Mouse (Mus musculus): ENCODE measurements around the gene Calcoco1.

The Calcoco1 gene

DNA sequence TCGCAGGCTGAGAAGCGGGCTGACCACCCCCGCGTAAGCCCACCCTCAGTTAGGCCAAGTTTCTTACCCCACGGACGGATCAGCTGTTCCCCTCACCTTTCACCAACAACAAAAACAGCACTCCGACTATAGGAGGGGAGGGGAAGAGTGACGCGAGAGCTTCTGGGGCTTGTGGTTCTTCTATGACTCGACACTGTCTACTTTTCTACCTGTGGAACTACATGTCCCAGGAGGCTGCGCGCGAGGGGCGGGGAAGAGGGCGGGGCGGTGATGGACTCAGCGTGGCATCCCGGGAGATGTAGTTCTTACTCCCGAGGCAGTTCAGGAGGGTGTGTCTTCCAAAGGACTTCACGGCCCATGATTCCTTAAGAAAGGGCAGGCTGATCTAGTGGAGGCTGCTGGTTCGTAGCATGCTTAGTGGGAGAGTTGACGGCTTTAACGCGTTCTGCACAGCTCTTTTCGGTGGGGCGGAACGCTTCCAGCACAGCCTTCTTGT is at the start of gene Calcoco1:
Gene Calcoco1, minus strand, starts transcription at position 199 of the 496 bp plus-strand sequence.
- peak; percentile 88 to 96 for DNase-seq (ENCODE audit: low spot score in 2 of 2)

DNA sequence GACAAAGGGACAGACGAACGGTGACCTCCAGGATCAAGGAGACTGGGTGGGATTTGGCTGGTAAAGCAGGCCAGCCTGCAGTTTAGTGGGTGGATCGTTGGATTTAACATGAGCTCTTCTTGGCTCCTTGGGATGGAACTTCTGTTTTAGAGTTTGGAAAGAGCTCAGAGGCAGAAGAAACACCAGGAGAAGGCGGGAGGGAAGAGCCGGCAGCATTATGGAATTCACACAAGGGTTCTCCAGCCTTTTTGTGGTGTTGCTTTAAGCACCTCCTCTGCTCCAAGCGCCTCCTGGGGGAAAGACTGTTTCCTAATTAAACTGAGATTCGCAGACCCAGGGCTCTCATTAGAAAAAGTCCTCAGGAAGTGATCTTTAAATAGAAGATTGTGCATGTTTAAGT is 48.9 kb upstream of the Calcoco1 start:
- DNase-seq (ENCODE audit: low spot score in 2 of 2), result no peak

DNA sequence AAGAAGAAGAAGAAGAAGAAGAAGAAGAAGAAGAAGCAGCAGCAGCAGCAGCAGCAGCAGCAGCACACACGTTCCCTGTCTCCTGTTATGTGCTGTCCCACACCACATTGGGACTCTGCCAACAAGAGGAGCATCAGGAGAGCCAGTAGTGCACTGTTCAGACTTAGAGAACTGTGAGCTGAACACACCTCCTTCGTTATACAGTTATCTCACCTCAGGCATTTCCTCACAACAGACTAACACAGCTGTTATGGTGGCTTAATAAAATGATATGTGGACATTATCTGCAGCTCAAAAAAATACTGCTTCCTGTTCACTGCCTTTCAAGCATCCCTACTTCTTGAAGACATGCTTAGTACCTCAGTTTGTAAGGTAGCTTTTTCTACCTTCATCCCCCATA is 43.2 kb upstream of the Calcoco1 start:
- no peak for DNase-seq (ENCODE audit: low spot score in 2 of 2)

DNA sequence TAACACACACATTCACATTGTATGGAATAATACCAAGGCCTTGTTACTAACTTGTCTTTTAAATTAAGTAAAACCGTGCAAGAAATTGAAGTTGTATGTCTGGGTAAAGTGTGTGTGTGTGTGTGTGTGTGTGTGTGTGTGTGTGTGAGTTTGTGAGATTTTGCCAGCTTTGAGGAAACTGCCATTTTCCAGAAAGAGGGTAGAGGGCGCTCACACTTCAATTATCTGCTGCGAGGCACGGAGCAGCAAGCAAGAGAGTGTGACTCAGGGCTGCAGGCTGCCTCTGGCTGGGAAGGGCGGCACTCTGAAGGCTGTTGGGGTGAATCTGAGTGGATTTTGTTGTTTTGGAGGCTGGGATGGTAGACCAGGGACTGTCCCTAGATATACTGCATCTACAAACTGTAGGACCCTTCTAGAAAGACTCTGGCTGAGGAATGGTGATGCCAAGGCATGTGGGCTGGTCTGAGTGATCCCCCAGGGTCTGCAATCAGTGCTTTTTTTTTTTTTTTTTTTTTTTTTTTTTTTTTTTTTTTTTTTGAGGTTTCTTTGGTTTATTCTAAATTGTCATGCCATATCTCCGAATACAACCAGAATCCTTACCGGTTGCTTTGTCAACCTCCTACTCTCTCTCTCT is 39.9 kb upstream of the Calcoco1 start:
- DNase-seq (ENCODE audit: low spot score in 2 of 2), result peak; percentile 27 to 51

DNA sequence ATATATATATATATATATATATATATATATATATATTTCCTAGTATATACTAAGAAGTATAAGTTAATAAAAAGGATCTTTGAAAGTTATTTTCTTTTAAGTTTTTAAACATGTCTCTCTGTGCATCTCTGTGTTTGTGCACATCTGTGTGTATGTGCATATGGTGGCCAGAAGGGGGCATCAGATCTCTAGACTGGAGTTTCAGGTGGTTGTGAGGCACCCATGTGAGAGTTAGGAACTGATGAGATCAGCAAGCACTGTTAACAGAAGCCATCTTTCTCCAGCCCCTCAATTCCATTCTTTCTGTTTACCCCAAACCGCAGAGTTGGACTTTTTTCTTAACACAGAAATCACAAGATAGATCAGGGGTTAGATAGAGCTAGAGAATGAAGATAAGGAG is 35.7 kb upstream of the Calcoco1 start:
- no peak for DNase-seq (ENCODE audit: low spot score in 2 of 2)

DNA sequence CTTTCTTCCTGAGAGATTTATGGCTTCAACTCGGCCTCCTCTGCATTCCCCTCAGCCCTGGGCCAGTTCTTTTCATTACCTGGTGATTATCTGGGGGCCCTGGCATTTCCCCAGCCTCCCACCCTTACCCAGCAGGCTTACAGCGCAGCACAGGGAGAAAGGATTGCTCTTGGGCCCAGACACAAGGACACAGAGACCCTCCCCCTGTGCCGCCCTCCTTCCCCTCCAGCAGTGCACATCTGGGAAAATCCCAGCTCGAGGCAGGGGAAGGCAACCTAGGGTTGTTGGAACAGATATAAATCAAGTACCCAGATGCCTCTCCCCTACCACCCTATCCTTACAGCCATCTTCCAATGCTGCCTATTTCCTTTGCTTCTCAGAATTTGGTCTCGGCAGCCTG is 33.1 kb upstream of the Calcoco1 start:
- DNase-seq (ENCODE audit: low spot score in 2 of 2), result no peak

DNA sequence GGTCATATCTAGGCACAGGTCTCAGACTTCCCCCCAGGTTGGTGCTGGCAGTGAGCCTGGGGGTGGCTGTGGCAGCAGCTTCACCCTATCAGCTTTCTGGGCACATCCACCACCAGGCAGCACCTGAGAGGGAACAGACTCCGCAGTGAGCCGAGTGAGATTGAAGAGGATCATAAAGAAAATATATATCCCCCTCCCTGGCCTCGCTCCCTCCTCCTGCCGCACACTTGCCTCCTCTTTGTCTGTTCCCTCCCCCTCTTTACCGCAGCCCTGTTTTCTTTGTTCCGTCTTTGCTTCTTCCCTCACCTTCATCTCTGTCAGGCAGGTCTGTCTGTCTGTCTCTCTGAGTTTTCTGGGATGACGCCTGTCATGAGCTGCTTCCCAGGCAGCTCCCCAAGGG is 32.4 kb upstream of the Calcoco1 start:
- no peak for DNase-seq (ENCODE audit: low spot score in 2 of 2)

DNA sequence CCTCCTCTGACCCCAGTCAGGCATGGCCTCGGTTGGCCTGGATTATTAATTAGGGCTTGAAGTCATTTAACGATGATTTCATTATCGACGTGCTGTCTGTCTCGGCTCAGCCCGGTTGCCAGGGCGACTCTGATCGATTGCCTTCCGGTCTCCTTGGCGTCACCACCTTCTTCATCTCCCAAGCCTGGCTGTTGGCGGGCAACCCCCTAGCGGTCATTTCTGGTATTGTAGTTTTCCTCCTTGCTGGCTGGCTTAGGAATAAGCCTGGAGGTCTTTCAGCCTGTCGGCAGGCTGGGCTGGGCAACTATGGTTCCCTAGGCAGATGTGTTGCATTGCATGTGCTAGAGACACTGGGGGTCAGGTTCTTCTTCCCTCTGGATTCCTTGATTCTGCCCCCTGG is 31.2 kb upstream of the Calcoco1 start:
- DNase-seq (ENCODE audit: low spot score in 2 of 2), result peak in 1 of 2 experiments; percentile 26

DNA sequence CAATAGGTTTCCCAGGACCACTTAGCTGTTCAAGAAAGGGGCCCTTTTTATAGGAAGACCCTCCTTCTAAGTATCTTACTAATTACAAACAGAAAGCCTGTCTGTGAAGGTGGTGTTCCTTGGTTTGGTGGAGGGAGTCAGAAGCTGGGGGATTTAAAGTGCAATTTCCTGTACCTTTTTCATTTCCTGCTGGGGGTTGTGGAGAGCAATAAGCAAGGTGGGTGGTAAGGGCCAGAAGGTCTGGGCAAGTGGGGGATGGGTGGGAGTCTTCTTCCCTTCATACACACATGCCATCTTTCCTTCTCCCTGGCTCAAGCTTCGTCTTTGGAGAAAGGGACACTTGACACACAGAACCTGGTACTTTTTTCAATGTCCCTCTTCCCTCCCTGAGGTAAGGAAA is 30.2 kb upstream of the Calcoco1 start:
- no peak for DNase-seq (ENCODE audit: low spot score in 2 of 2)

DNA sequence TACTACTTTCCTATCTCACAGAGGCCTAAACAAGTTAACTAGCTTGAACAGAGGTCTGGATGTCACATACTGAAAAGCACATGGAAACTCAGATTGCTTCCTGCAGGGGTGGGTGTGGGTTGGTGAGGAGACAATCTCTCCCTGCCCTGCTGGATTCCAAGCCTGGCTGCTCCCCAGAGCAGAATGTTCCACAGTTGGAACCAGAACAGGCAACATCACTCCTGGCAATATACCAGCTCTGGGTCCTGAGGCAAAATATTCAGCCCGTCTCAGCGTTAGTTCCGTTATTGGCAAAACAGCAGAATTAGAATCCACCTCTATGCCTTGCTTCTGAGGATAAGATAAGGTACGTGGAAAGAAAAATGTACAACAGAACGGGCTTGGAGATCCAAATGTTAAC is 28.3 kb upstream of the Calcoco1 start:
- peak in 1 of 2 experiments; percentile 33 for DNase-seq (ENCODE audit: low spot score in 2 of 2)

DNA sequence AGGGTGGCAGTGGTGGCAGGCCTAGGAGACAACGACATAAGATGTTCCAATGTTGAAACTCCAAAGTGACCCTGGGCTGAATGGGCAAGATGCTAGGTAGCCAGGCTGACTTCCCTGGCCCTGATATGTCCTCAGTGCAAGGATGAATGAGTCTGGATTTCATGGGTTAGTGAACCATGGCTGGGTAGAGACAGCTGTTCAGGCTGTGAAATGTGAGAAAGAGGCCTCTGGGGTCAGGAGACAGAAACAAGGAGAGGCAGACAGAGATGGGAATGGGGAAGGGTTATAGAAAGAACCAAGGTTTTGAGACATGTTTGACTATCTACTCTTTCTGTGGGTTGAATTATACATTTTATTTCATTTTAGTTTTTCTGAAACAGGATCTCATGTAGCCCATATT is 27.1 kb upstream of the Calcoco1 start:
- DNase-seq (ENCODE audit: low spot score in 2 of 2), result no peak

DNA sequence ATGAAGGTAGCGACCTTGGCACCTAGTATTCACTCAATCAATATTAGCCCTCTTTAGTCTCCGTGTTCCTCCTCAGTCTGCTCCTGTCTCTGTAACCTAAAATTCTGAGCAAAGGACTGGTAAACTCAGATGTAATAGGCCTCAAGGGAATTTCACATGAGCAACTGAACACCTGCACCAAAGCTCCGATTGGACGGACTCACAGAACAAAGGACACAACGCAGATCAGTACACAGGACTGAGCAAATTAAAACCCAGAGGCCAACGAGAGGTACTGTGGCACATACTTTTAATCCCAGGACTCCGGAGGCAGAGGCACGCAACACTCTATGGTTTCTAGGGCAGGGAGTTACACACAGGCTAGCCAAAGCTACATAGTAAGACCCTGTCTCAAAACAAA is 25.9 kb upstream of the Calcoco1 start:
- no peak for DNase-seq (ENCODE audit: low spot score in 2 of 2)

DNA sequence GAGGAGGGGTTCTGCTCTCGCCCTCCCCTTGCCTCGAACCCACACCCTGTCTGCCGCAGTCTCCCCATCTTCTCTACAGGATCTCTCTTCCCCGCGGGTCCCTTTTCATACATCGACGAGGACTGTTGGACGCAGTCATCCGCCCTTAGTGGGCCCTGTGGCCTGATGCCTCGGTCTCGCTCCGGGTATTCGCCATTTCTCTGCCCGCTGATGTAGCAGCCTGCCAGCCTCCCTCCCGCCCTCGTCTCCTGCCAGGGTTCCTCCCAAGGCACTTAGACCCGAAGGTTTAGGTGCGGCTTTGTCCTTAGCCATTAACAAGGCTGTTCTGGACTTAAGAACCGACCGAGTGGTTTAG is 25.3 kb upstream of the Calcoco1 start:
- DNase-seq (ENCODE audit: low spot score in 2 of 2), result no peak

DNA sequence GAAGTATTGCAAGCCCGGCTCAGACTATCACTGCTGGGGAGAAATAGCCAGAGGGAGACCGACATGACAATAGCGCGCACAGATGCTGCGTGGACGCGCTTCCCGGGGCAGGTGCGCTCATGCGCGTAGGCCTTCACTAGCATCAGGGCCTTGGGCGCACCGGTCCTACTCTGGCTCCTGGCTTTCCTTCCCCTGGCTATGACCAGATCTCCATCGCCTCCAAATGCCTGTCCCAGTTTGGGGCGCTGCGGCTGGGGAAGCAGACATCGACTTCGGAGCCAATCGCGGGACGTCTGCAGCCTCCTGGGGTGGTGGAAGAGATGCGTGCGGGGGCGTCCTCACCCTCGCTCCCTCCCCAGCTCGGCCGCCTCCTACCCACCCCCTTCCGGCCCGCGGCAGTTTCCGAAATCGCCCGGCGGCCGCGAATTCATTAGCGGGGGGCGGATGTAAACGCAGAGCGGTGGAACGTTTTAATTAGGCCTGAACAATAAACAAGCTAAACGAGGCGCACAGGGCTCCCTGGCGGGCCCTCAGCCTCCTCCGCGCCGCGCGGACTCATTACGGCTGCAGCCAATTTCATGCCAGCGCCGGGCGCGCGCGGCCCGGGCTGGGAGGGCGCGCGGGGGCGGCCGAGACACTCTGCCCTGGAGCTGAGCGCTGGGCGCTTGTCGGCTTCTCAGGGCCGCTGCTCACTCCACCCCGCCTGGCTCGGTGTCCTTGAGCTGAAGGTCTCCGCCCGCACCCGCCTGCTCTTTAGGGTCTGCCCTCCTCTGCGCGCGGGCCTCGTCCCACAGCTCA is 24.7 kb upstream of the Calcoco1 start:
- no peak for DNase-seq (ENCODE audit: low spot score in 2 of 2)

DNA sequence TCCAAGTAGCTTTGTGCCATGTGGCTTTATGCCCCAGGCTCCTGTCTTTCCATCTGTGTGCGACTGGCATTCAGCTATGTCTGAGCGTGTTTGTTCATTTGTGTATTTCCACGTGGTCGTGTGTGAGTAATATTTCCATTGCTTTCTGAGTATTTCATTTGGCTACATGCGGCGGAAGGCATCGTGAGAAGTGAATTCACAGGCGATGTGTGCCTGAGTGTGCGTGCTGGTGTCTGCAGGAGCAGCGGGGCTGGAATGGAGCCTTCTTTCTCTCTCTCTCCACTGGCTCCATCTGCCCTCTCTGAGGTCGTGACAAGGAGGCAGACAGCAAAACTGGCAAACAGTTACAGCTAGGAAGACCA is 24.1 kb upstream of the Calcoco1 start:
- DNase-seq (ENCODE audit: low spot score in 2 of 2), result no peak

DNA sequence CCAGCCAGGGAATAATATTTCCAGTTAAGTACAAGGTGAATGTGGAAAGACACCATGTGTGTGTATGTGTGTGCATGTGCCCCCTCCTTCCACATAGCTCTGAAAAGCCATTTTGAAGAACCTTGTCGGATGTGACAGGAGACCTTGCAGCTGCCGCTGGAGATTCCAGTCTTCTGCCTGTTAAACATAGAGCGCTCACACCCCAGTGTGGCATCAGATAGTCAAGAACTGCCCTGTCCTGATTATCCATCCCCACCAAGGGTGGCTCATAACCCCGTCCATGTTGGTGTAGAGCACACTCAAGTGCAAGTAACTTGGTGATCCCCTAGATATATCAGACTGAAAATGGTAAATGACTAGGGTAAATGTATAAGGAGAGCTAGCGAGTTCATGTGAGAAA is 23.4 kb upstream of the Calcoco1 start:
- DNase-seq (ENCODE audit: low spot score in 2 of 2), result no peak

DNA sequence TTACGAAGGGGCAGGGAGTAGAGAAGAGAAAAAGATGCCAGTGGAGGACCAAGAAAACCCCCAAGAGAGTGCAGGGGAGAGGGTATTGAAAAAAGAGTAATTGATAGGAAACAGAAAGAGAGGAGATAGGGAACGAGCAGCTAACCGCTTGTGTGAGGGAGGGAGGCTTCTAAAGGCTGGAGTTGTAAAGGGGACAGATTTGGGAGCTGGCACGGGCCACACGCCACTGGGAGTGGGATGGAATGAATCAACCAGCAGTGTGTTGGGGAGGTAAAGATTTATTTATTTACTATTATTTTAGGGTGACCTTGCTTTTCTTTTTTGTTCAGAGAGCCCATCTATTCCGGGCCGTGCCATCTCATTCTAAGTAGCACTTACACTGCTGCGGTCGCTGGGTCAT is 22.9 kb upstream of the Calcoco1 start:
- no peak for DNase-seq (ENCODE audit: low spot score in 2 of 2)

DNA sequence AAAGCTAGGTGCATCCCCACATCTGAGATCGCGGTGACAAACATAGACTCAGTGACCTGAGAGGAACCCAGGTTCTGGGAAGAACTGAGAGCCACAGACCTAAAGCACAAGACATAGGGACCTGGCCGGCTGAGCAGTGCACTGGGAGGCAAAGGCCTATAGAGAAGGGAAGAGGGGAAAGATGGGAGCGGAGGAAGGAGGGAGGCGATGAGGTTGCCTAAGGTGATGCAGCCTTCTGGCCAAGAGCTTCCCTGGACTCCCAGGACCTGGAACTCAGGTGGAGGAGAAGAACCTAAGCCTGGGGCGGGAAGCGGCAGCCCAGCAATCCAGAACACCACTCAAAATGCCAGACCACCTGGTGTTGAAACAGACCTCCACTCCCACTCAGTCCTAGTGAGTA is 22.4 kb upstream of the Calcoco1 start:
- DNase-seq (ENCODE audit: low spot score in 2 of 2), result no peak

DNA sequence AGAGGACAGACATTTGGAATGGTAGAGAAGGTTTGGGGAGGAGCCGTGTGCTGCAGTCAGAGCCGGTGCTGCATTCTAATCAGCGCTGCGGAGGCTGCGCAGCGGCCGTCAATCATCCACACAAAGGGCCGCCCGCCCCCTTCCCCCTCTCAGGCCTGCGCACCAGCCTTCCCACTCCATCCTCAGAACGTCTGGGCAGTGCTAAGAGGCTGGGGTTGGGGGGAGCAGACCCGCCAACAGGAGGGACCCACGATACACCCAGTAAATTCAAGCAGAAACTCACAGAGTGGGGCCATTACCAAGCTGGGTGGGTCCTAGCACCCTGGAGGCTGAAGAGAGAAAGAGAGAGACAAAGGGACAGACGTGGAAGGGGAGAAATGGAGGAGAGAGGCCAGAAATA is 22.0 kb upstream of the Calcoco1 start:
- no peak for DNase-seq (ENCODE audit: low spot score in 2 of 2)

DNA sequence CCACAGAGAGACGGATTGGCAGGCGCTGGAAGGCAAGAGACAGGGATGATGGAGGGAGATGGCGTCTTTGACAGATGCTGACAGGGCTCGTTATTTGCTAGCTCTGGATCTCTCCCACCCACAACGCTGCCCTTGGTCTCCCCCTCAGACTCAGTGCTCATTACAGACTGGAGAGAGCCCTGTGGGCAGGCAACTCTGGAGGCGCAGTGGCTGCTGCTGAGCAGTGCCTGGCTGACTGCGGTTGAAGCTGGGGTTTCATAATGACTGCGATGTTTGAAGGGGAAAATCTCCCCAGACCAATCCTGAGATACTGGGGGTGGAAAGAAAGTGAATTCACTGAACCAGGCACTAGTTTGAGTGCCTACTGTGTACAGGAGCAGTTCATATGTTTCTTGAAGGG is 21.2 kb upstream of the Calcoco1 start:
- DNase-seq (ENCODE audit: low spot score in 2 of 2), result no peak

DNA sequence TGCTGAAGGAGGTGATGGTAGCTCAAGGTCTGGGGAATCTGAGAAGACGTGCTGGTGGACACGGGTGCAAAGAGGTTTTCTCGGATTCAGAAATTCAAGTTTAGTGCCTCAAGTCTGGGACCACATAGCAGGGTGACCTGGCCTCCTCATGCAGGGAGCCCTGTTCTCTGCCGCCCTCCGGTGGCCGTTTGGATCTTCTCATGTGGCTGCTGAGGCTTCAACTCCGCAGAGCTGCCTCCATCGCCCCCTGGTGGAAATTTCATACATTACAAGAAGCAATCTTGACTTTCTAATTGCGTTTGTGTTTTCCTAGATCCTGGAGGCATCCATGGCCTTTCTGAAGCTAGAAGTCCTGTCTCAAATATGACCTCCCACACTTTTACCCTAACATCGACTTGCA is 20.6 kb upstream of the Calcoco1 start:
- DNase-seq (ENCODE audit: low spot score in 2 of 2), result peak; percentile 83 to 90

DNA sequence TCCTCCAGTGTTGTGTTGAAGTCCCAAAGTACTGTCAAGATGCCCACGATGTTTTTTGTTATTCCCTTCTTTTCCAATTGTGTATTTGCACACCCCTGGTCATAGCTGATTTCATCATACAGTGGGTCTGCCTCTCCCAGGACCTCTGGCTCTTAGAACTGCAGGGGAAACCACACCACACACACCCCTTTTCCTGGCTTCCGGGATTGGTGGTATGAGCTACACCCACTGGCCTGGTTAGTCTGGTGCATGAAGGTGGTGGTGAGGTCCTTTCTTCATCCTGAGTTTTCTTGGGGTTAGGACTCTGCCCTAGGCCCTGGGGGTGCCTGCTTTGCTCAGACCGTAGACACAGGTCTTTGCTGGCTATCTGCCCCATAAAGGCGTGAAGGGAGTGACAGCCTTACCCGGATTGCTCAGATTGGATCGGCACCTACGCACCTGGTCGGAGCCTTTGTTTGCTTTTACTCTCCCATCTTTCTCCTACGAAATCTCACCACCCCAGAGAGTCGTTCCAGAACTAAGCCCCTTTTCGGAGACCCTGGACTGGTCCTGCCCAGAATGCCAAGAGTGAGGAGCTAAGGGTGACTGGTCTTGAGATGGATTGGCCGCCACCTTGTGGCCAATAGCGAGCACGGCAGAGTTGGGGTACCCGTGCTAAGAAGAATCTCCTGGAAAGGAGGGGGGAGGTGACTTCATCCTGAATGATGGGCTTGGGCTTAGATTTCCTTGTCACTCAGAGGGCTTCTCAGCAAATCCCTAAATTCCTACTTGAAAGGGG is 17.7 kb upstream of the Calcoco1 start:
- peak; percentile 37 to 44 for DNase-seq (ENCODE audit: low spot score in 2 of 2)

DNA sequence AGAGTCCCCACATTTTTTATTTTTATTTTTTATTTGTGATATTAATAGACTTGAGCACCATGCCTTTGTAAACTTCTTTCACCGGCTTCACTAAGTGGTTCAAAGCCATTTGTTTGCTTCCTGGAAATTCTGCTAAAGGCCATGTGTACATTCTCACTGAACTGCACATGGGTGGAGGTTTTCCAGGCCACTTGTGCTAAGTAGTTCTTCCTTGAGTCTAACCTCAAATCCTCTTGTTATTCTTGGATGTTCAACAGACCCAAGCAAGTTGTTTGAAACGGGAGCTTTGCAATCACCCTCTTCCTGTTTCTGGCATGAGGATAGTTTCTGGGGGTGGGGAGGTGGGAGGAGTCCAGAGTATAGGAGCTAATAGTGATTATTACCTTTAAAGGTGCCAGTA is 16.5 kb upstream of the Calcoco1 start:
- DNase-seq (ENCODE audit: low spot score in 2 of 2), result no peak

Measured in urinary bladder, postnatal 36 days (tissue).